Mouse (Mus musculus) left cerebral cortex, postnatal 25 days (tissue): ENCODE measurements at regions not wholly inside any gene's neighbourhood (a gene's known extent, or its start where the extent isn't known, plus 50 kb on each side); places are given as distances from the start of the nearest gene placed in this dataset.

Source experiments
- DNase-seq, 2 experiments: peaks; one replicate each; pipeline ENCODE4 v3.0.0; 2022; ENCODE audit warnings: low spot score in 2 of 2, mixed read lengths in 1 of 2
- intact Hi-C: fragments of 180-260 bp; cut with DNase I; formaldehyde crosslinking; loops from one replicate; pipeline ENCODE4 v1.15.1; 2025

DNA sequence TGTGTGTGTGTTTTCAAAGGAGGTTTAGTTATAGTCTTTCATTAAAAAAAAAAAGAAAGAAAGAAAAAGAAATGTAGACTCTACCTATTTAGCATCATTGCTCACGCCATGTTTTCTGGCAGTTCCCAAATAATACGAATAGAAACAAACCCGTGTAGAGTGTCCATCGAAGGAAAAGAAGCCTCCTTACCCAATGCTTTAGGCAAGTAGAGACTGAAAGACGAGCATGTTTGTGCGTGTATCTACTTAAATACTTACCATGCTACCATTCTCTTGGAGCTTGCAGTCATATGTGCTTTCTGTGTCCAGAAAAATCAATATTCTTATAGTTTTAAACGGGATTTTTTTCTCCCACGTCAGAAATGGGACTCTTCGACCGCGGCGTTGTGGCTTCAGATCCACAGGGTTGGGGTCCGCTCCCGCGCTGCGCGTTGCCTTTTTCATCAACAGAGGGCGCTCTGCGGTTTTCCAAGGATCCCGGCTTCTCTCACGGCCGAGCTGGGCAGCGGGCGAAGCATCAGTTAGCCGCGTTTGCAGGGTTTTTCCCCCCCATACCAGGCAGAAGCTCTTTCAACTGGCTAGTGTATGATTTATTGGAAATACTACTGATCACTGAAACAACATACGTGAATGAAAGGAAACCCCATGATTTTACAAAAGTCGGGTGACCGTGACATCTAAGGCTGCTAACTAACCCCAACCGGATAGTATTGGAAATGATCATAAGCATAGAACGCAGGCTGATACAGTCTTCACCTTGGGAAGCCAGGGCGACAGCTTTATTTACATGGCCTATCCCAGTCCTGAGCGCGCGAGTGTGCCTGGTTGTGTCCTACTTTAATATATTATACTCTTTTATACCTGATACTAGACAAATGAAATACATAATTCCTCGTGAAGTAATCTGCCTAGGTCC is 156.5 kb upstream of the Sp4 start:
- intact Hi-C loops, result loop anchor here (1.0 to 10.0 kb wide), 3 partner anchors 153 to 635 kb away; partner anchors contain the start of gene Sp4
- peak; percentile 65 to 73 for DNase-seq

DNA sequence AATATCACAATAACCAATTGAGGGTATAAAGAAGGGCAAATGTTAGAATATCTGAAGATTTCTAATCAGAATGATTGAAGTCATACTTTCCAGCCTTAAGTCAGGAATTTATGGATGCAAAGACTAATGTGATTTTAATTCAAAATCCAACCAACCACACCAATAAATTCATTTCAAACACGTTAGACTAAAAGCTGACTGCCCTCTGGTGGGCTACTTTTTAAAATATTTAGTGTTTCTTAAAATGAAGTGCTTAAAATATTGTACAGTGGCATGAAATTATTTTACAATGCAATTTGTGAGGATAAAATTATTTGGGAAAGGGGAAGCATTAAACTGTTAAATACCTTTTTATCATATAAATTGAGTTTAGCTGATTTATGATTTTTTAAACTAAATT is 154.4 kb upstream of the Sp4 start:
- intact Hi-C loops, result loop anchor here (2.0 to 10.0 kb wide), 3 partner anchors 151 to 633 kb away; partner anchors contain the start of gene Sp4
- DNase-seq, result peak in 1 of 2 experiments; percentile 9

DNA sequence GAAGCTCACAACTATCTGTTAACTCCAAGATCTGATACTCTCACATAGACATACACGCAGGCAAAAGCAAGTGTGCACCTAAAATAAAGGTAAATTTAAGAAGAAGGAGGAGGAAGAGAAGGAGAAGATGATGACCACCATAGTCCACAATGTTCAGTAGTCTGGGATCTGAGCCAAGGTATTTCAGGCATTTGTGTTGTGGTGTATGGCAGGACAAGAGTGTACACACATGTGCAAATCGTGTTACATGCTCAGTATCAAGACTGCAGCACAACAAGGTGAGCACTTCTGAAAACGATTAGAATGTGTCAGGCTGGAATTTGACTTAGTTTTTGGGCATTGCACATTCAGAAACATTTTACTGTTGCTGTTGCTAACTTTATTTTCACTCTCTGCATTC is 138.4 kb upstream of the Sp4 start:
- intact Hi-C loops, result loop anchor here (1.0 kb wide), 1 partner anchor 13 kb away; no protein-coding TSS in a partner anchor
- DNase-seq, result no peak

- intact Hi-C loops, result no loop called here
- no peak for DNase-seq
Observed at GRCm38 (mm10) chr12:118438882-118439281, 137.6 kb upstream of the Sp4 start.

GRCm38 (mm10) chr12:118432703-118433102 is 131.5 kb upstream of the Sp4 start:
- intact Hi-C loops, result no loop called here
- no peak for DNase-seq

DNA sequence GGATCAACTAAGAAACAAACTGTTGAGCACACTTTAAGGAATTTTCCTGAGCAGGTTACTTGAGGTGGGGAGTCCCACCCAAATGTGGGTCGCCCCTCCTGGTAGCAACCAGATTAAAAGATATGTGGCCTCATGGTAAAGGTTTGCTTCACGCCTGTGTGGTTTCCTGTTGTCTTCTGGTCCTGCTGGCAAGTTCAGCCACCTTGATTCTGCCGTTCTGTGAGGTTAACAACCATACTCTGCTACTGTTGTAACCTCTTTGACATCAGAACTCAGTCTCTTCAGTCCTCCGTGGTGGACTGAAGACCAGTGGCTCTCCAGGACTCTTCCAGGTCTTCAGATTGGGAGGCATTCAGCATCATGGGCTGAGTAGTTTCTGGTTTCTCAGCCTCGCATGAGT is 127.1 kb upstream of the Sp4 start:
- DNase-seq, result no peak
- intact Hi-C loops, result no loop called here

GRCm38 (mm10) chr12:118415956-118416355 is 114.7 kb upstream of the Sp4 start:
- DNase-seq, result peak in 1 of 2 experiments; percentile 52
- intact Hi-C loops, result no loop called here

DNA sequence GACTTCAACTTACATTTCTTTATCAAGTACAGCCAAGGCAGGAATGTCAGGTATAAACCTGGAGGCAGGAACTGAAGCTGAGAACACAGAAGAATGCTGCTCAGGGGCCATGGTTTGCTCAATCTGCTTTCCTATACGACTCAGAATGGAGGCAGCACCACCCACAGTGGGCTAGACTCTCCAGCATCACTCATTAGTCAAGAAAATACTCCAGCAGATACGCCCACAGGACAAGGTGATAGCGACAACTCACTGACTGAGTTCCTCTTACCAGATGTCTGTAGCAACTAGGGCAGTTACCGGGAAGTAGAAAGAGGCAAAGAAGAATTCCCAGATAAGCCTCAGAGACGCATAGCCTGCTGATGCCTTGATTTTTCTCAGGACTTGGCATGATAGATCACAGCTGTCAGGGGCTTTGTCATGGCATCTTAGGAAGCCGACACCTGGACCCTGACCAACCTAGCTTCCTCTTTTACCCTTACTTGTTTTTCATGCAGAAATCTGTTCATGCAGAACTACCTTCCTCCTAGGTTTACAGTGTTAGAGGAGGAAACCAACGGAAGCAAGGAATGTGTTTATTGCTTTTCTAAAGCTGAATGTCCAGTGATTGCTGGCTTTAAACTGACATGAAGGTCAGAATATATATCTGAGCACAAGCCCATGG is 110.7 kb upstream of the Sp4 start:
- intact Hi-C loops, result no loop called here
- DNase-seq, result peak in 1 of 2 experiments; percentile 58

DNA sequence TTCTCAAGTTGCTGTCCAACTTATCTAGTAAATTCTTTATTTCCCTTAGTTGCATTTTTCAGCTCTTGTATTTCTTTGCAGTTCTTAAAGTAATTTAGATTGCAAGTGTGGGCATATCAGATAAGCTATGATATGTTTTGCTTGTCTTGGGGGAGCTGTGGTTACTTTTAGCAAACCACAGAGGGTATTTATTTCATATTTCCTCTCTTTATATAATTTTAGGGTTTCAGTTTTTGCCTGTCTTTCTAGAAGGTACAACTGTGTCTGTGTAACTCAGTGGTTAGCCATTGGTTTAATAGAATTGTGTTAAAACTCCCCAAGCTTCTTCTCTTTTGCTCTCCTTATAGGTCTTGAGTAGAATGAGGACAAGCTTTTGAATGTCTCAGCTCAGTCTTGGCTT is 109.7 kb upstream of the Sp4 start:
- DNase-seq, result no peak
- intact Hi-C loops, result no loop called here

DNA sequence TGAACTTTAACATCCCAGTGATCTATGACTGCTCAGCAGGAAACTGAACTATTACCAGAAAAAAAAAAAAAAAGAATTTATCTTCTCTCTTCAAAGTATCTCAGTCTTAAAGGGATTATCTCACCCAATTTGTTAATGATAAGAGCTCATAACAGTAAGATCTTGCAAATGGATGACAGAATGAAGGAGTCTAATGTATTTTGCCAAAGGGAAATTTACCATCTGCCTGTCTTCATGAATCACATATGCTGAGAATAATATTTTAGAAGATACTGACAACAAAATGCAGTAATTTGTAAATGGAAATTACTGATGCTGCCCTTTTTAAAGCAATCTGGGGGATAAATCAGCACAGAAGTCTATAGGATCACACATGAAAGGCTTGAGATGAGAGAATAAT is 103.9 kb upstream of the Sp4 start:
- intact Hi-C loops, result no loop called here
- no peak for DNase-seq

DNA sequence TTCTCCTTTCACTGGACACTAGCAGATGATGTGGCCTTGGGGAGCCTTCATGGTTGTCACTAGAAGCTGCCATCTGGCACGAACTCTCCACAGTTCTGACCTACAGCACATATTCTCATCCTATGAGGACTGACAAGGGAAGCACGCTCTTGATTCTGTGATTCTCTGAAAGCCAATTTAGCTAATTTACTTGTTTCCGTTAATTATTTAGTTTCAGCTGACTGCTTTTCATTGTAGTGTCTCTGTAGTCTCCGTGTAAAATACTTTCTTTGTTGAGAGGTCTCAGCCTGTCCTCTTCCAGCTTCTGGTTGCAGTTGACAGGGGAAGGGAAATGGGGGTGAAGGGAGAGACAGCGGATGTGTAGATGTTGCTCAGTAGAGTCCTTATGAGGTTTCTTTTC is 102.9 kb upstream of the Sp4 start:
- no peak for DNase-seq
- intact Hi-C loops, result no loop called here

- intact Hi-C loops, result no loop called here
- DNase-seq, result no peak
Observed at GRCm38 (mm10) chr12:118403519-118404087, 102.4 kb upstream of the Sp4 start.

DNA sequence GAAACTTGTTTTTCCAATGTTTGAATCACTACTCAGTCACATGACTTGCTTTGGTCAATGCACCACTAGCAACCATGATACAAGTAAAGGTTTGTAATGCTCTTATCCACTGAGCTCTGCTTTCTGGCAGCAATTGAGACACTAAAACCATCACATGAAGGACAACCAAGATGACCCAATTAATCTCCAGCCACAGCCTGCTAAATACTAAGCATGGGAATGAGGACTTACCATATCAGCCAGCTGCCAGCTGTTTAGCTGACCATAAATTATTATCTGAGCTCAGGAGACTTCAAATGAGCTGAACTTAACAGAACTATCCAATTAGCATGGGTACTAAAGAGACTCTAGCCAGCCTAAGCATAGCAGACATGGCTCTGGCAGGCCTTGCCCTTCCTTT is 100.1 kb upstream of the Sp4 start:
- intact Hi-C loops, result no loop called here
- DNase-seq, result no peak

- intact Hi-C loops, result no loop called here
Observed at GRCm38 (mm10) chr12:118391654-118392053, 90.4 kb upstream of the Sp4 start.

GRCm38 (mm10) chr12:118381013-118381412 is 79.8 kb upstream of the Sp4 start:
- intact Hi-C loops, result no loop called here
- no peak for DNase-seq

More at GRCm38 (mm10) chr12:118391654-118392053, 90.4 kb upstream of the Sp4 start:
- no peak for DNase-seq

- no peak for DNase-seq
- intact Hi-C loops, result no loop called here
Observed at GRCm38 (mm10) chr12:118377898-118378297, 76.7 kb upstream of the Sp4 start.

DNA sequence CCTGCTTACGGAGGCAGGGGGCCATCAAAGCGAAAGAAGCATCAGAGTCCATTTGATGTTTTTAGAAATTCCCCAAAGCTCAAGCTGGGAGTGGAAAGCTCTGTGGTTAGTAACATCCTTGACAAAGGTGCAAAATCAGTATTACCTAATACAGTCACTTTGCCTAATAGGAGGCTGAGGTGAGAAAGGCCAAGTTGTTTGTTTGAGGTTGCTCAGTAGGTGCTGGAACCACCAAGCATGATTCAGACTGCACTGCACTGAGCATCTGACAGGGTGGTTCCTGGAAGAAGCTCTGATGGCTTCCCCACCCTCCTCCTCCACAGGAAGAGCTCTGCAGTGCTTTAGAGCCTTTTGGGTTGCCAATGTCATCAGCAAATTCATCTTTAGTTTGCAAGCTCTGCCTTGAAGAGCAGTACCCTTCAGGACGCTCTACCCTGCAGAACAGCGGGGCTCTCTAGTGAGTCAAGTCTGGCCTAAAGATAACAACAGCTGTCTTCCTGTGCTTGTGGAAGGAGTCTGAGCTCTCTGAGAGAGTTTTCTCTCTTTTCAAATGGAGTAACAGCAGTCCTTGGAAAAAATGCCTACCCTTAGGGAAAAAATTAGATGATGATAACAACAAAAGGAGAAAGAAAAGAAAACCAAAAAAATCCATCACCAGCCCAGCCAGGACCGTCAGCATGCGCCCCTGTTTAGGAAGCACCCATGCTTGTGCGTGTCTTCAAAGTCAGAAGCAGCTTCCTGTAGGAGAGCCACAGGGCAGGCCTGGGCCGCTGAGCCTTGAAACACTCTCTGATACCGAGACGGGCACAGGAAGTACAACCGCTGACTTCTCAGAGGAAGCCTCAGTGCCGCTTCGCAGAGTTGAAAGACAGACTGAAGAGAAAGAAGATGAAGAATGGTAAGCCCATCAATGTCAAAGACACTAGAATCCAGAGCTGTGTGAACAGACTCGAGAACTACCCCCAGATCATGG is 75.6 kb upstream of the Sp4 start:
- DNase-seq, result peak in 1 of 2 experiments; percentile 10
- intact Hi-C loops, result no loop called here

- peak in 1 of 2 experiments; percentile 80 for DNase-seq
- intact Hi-C loops, result loop anchor here (5.0 kb wide), 1 partner anchor 71 kb away; the partner anchor contains the start of gene Sp4
Observed at GRCm38 (mm10) chr12:118373250-118373649, 72.0 kb upstream of the Sp4 start.

- intact Hi-C loops, result loop anchor here (5.0 kb wide), 1 partner anchor 70 kb away; the partner anchor contains the start of gene Sp4
- no peak for DNase-seq
Observed at GRCm38 (mm10) chr12:118371905-118372304, 70.7 kb upstream of the Sp4 start.
